Mouse (Mus musculus) lung, postnatal 0 days (tissue): ENCODE measurements at regions not wholly inside any gene's neighbourhood (a gene's known extent, or its start where the extent isn't known, plus 50 kb on each side); places are given as distances from the start of the nearest gene placed in this dataset.

Source experiments
- CTCF ChIP-seq: IDR thresholded peaks from 2 replicates; pipeline ENCODE4 v1.5.1; 2016; ENCODE audit warnings: antibody characterized with exemption, mild to moderate bottlenecking
- EP300 ChIP-seq: IDR thresholded peaks from 2 replicates; pipeline ENCODE4 v1.6.1; 2016; ENCODE audit warnings: antibody characterized with exemption, mild to moderate bottlenecking, control low read depth

GRCm38 (mm10) chr8:8966658-8967048 is 276.3 kb upstream of the Arglu1 start:
- TF ChIP-seq CTCF, result no peak
- TF ChIP-seq EP300, result no peak
